Mouse (Mus musculus) MEL (cell line): ENCODE results near the gene Htr5b. TPM values are rescaled to one million over a fixed set of nuclear protein-coding genes. Genes with fewer than 3 reads are reported as not detected.

Experiments used
- DNase-seq: peaks from one replicate; pipeline ENCODE4 v3.0.0; 2011; ENCODE audit warnings: low read depth, low spot score
- H3K27ac ChIP-seq: 2 replicates; pipeline ENCODE4 v1.5.1; 2012; ENCODE audit warnings: low read depth, mild to moderate bottlenecking, control low read depth, low read length, moderate library complexity; ENCODE audit not compliant: control insufficient read depth
- H3K27me3 ChIP-seq, 2 experiments: fragments of 150-350 bp in 1 of 2; sonication (generic) in 1 of 2; 2 replicates each; pipeline ENCODE4 v1.6.1; 2012; ENCODE audit warnings: low read length in 2 of 2, mild to moderate bottlenecking in 2 of 2, improper control_type of control experiment in 1 of 2, moderate library complexity in 1 of 2; ENCODE audit not compliant: insufficient read depth in 2 of 2, control insufficient read depth in 1 of 2
- H3K36me3 ChIP-seq, 2 experiments: 2 replicates each; pipeline ENCODE4 v1.6.1; 2012 to 2014; ENCODE audit warnings: low read length in 2 of 2, improper control_type of control experiment in 1 of 2, inconsistent platforms in 1 of 2, mild to moderate bottlenecking in 1 of 2; ENCODE audit not compliant: insufficient read depth in 2 of 2, control insufficient read depth in 1 of 2
- H3K4me1 ChIP-seq, 2 experiments: fragments of 150-350 bp in 1 of 2; sonication (generic) in 1 of 2; 2 replicates each; pipeline ENCODE4 v1.6.1; 2012; ENCODE audit warnings: low read length in 2 of 2, improper control_type of control experiment in 1 of 2, mild to moderate bottlenecking in 1 of 2; ENCODE audit not compliant: insufficient read depth in 2 of 2, control insufficient read depth in 1 of 2
- H3K4me3 ChIP-seq, 2 experiments: fragments of 150-350 bp in 1 of 2; sonication (generic) in 1 of 2; 2 replicates each; pipeline ENCODE4 v1.5.1; 2012; ENCODE audit warnings: low read depth in 2 of 2, low read length in 2 of 2, mild to moderate bottlenecking in 2 of 2, moderate library complexity in 2 of 2, control low read depth in 1 of 2, improper control_type of control experiment in 1 of 2; ENCODE audit not compliant: control insufficient read depth in 1 of 2, insufficient read depth in 1 of 2
- H3K79me2 ChIP-seq: 2 replicates; pipeline ENCODE4 v1.6.1; 2012; ENCODE audit warnings: mild to moderate bottlenecking, low read length, moderate library complexity; ENCODE audit not compliant: control insufficient read depth, poor library complexity, insufficient read depth
- H3K9ac ChIP-seq: 2 replicates; pipeline ENCODE4 v1.6.1; 2012; ENCODE audit warnings: low read depth, mild to moderate bottlenecking, control low read depth, low read length, moderate library complexity; ENCODE audit not compliant: control insufficient read depth, poor library complexity, severe bottlenecking
- H3K9me3 ChIP-seq: fragments of 150-350 bp; sonication (generic); replicated peaks from 2 replicates; pipeline ENCODE4 v1.6.1; 2012; ENCODE audit warnings: mild to moderate bottlenecking, low read length, improper control_type of control experiment, moderate library complexity; ENCODE audit not compliant: insufficient read depth
- CHD1 ChIP-seq: IDR thresholded peaks from 2 replicates; pipeline ENCODE4 v1.6.1; 2012; ENCODE audit warnings: low read depth, mild to moderate bottlenecking, inconsistent platforms, low read length, improper control_type of control experiment
- CHD2 ChIP-seq: IDR thresholded peaks from 2 replicates; pipeline ENCODE4 v1.6.1; 2011; ENCODE audit warnings: low read length, improper control_type of control experiment
- CTCF ChIP-seq, 3 experiments: IDR thresholded peaks in 2 of 3; conservative IDR thresholded peaks in 1 of 3; 2 replicates each; pipeline ENCODE4 v1.5.1; 2011 to 2012; ENCODE audit warnings: low read length in 3 of 3, low read depth in 2 of 3, mild to moderate bottlenecking in 2 of 3, improper control_type of control experiment in 1 of 3, inconsistent platforms in 1 of 3, mixed read lengths in 1 of 3, moderate library complexity in 1 of 3; ENCODE audit not compliant: control insufficient read depth in 1 of 3, insufficient read depth in 1 of 3, poor library complexity in 1 of 3, severe bottlenecking in 1 of 3
- ETS1 ChIP-seq: IDR thresholded peaks from 2 replicates; pipeline ENCODE4 v1.6.1; 2012; ENCODE audit warnings: low read depth, mild to moderate bottlenecking, inconsistent platforms, low read length, improper control_type of control experiment, moderate library complexity
- GABPA ChIP-seq: IDR thresholded peaks from 2 replicates; pipeline ENCODE4 v1.6.1; 2012; ENCODE audit warnings: low read depth, mild to moderate bottlenecking, inconsistent platforms, low read length, improper control_type of control experiment, moderate library complexity
- JUND ChIP-seq: IDR thresholded peaks from 2 replicates; pipeline ENCODE4 v1.6.1; 2011; ENCODE audit warnings: low read depth, mild to moderate bottlenecking, improper control_type of control experiment, low read length
- KAT2A ChIP-seq: conservative IDR thresholded peaks from 2 replicates; pipeline ENCODE4 v1.6.1; 2012; ENCODE audit warnings: low read depth, low read length, improper control_type of control experiment, inconsistent platforms
- MAZ ChIP-seq: IDR thresholded peaks from 2 replicates; pipeline ENCODE4 v1.6.1; 2012; ENCODE audit warnings: low read depth, mild to moderate bottlenecking, inconsistent platforms, low read length, improper control_type of control experiment
- MEF2A ChIP-seq: IDR thresholded peaks from 2 replicates; pipeline ENCODE4 v1.6.1; 2014; ENCODE audit warnings: low read depth, mild to moderate bottlenecking, inconsistent platforms, low read length, improper control_type of control experiment; ENCODE audit not compliant: poor library complexity, insufficient replicate concordance, severe bottlenecking; ENCODE audit errors: extremely low read depth
- MYB ChIP-seq: IDR thresholded peaks from 2 replicates; pipeline ENCODE4 v1.6.1; 2011; ENCODE audit warnings: mild to moderate bottlenecking, low read depth, low read length, improper control_type of control experiment
- MYC ChIP-seq: IDR thresholded peaks from 2 replicates; pipeline ENCODE4 v1.6.1; 2011; ENCODE audit warnings: low read depth, mild to moderate bottlenecking, low read length, improper control_type of control experiment, moderate library complexity
- NRF1 ChIP-seq: IDR thresholded peaks from 2 replicates; pipeline ENCODE4 v1.6.1; 2014; ENCODE audit warnings: low read depth, mild to moderate bottlenecking, inconsistent platforms, low read length, improper control_type of control experiment, moderate library complexity; ENCODE audit not compliant: poor library complexity, insufficient read depth, severe bottlenecking
- POLR2AphosphoS5 ChIP-seq: IDR thresholded peaks from 2 replicates; pipeline ENCODE4 v1.6.1; 2012; ENCODE audit warnings: low read depth, borderline replicate concordance, mild to moderate bottlenecking, inconsistent platforms, low read length, moderate library complexity, mixed read lengths
- RAD21 ChIP-seq: IDR thresholded peaks from 2 replicates; pipeline ENCODE4 v1.6.1; 2011; ENCODE audit warnings: mild to moderate bottlenecking, low read depth, low read length, improper control_type of control experiment
- SMC3 ChIP-seq: IDR thresholded peaks from 2 replicates; pipeline ENCODE4 v1.6.1; 2011; ENCODE audit warnings: low read depth, low read length, improper control_type of control experiment
- TBP ChIP-seq: IDR thresholded peaks from 2 replicates; pipeline ENCODE4 v1.8.0; 2011; ENCODE audit warnings: low read depth, low read length, improper control_type of control experiment
- USF1 ChIP-seq: IDR thresholded peaks from 2 replicates; pipeline ENCODE4 v1.6.1; 2014; ENCODE audit warnings: low read depth, mild to moderate bottlenecking, inconsistent platforms, low read length, improper control_type of control experiment, moderate library complexity
- USF2 ChIP-seq, 2 experiments: IDR thresholded peaks; 2 replicates each; pipeline ENCODE4 v1.6.1; 2011 to 2012; ENCODE audit warnings: improper control_type of control experiment in 2 of 2, low read length in 2 of 2, borderline replicate concordance in 1 of 2, inconsistent platforms in 1 of 2, low read depth in 1 of 2, mild to moderate bottlenecking in 1 of 2; ENCODE audit not compliant: insufficient read depth in 1 of 2
- ZC3H11A ChIP-seq: IDR thresholded peaks from 2 replicates; pipeline ENCODE4 v1.6.1; 2012; ENCODE audit warnings: low read depth, mild to moderate bottlenecking, inconsistent platforms, low read length, improper control_type of control experiment
- ZKSCAN1 ChIP-seq: IDR thresholded peaks from 2 replicates; pipeline ENCODE4 v1.6.1; 2012; ENCODE audit warnings: low read depth, mild to moderate bottlenecking, inconsistent platforms, low read length, improper control_type of control experiment, moderate library complexity
- ZMIZ1 ChIP-seq: IDR thresholded peaks from 2 replicates; pipeline ENCODE4 v1.6.1; 2012; ENCODE audit warnings: low read depth, mild to moderate bottlenecking, inconsistent platforms, low read length, improper control_type of control experiment, moderate library complexity
- ZNF384 ChIP-seq: IDR thresholded peaks from 2 replicates; pipeline ENCODE4 v1.6.1; 2012; ENCODE audit warnings: low read depth, mild to moderate bottlenecking, inconsistent platforms, low read length, improper control_type of control experiment
- polyA plus RNA-seq, 2 experiments: library from polyadenylated mRNA; stranded (reverse) in 1 of 2; unstranded in 1 of 2; fragments of >175 nt in 1 of 2; fragments of >200 nt in 1 of 2; gene quantifications; 2 replicates each; pipeline versions ENCODE4 v1.2.1 to v1.2.4; 2012; ENCODE audit warnings: low replicate concordance in 2 of 2, low read depth in 1 of 2; ENCODE audit not compliant: insufficient read length in 2 of 2, insufficient read depth in 1 of 2, missing spikeins in 1 of 2
- total RNA-seq: library from RNA; depleted of rRNA; stranded (reverse); fragments of 300-350 nt; gene quantifications from 2 replicates; pipeline ENCODE4 v1.2.3, GENCODE M21; 2012

Htr5b gene
- total and polyA plus RNA-seq, 3 experiments: not detected

DNA sequence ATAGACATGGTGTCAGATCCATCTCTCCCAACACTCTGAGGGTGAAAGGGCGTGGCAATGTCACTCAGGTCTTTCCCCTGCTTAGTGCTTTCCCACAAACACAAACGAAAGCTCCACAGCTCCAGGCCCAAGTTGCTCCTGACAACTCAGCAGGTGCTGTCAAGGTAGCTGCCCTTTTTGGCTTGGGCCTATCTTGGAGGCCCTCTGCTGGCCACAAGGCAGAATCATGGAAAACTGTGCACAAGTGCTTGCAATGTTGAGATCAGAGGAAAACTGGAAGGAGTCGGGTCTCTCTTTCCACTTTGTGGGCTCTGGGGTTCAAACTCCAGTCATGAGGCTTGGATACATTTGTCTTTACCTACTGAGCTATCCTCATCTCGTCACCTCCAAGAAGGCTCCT is 21.2 kb upstream of the Htr5b start:
- Histone ChIP-seq H3K27ac (no peak overlapping the region), H3K9me3 (no peaks in the 10 kb centered on the region)
- no peak for TF ChIP-seq TBP
- no peak for TF ChIP-seq MEF2A
- TF ChIP-seq JUND: no peak
- no peak for TF ChIP-seq ZC3H11A
- TF ChIP-seq SMC3: peak; percentile 57
- TF ChIP-seq NRF1: no peak
- TF ChIP-seq MYC: no peak
- no peak for TF ChIP-seq ETS1
- no peak for TF ChIP-seq ZKSCAN1
- TF ChIP-seq RAD21: peak; percentile 41
- peak; percentile 36 to 57 (median 38) for TF ChIP-seq CTCF (IDR thresholded peaks at IDR 0.05 in 2 of 3, conservative IDR thresholded peaks at IDR 0.05 in 1 of 3; ENCODE audit: control insufficient read depth in 1 of 3, insufficient read depth in 1 of 3, low read depth in 2 of 3, low read length in 3 of 3, poor library complexity in 1 of 3, severe bottlenecking in 1 of 3)
- no peak for TF ChIP-seq ZNF384
- no peak for TF ChIP-seq CHD2
- no peak for TF ChIP-seq USF1
- TF ChIP-seq GABPA: no peak
- no peak for TF ChIP-seq USF2 (IDR thresholded peaks at IDR 0.05; ENCODE audit: borderline replicate concordance in 1 of 2, insufficient read depth in 1 of 2, low read depth in 1 of 2, low read length in 2 of 2)
- TF ChIP-seq MAZ: no peak
- no peak for TF ChIP-seq POLR2AphosphoS5
- TF ChIP-seq KAT2A: no peak
- TF ChIP-seq CHD1: no peak
- no peak for TF ChIP-seq MYB
- TF ChIP-seq ZMIZ1: no peak

More for the DNA sequence above, 21.2 kb upstream of the Htr5b start:
- Histone ChIP-seq H3K9ac (no peak overlapping the region), H3K4me1 (no peaks in the 10 kb centered on the region), H3K4me3 (no peak overlapping the region), H3K36me3 (peaks cover 0 to under 1% of the 10 kb centered on the region in 2 experiments; a peak in 1 of 4 replicates), H3K79me2 (no peaks in the 10 kb centered on the region), H3K27me3 (peaks cover 0 to 3% of the 10 kb centered on the region in 2 experiments; a peak in 2 of 4 replicates)
- DNase-seq: no peak
